Mouse (Mus musculus) liver, adult 2 months (tissue): ENCODE data around the gene Vps13d. TPM values are rescaled to one million over a fixed set of nuclear protein-coding genes. Genes with fewer than 3 reads are reported as not detected.

Experiments
- DNase-seq: peaks from one replicate; pipeline ENCODE4 v3.0.0-alpha.2; 2011; ENCODE audit warnings: low read depth, low spot score; ENCODE audit errors: extremely low read depth
- H3K27ac ChIP-seq: fragments of 200-500 bp; replicated peaks from 2 replicates; pipeline ENCODE4 v1.5.1; 2012; ENCODE audit warnings: low read depth, mild to moderate bottlenecking, control low read depth, inconsistent platforms, low read length; ENCODE audit not compliant: insufficient read depth
- H3K27me3 ChIP-seq: fragments of 200-500 bp; 2 replicates; pipeline ENCODE4 v1.6.1; 2012; ENCODE audit warnings: mild to moderate bottlenecking, moderate library complexity, low read length, inconsistent platforms; ENCODE audit not compliant: control insufficient read depth, insufficient read depth
- H3K36me3 ChIP-seq: fragments of 200-500 bp; 2 replicates; pipeline ENCODE4 v1.6.1; 2012; ENCODE audit warnings: low read length, inconsistent platforms; ENCODE audit not compliant: control insufficient read depth, insufficient read depth
- H3K4me1 ChIP-seq: fragments of 200-500 bp; 2 replicates; pipeline ENCODE4 v1.6.1; 2011; ENCODE audit warnings: low read length; ENCODE audit not compliant: control insufficient read depth, insufficient read depth
- H3K4me3 ChIP-seq: fragments of 200-500 bp; 2 replicates; pipeline ENCODE4 v1.5.1; 2011; ENCODE audit warnings: low read depth, mild to moderate bottlenecking, control low read depth, low read length, moderate library complexity; ENCODE audit not compliant: insufficient read depth
- H3K79me2 ChIP-seq: fragments of 200-500 bp; 2 replicates; pipeline ENCODE4 v1.6.1; 2012; ENCODE audit warnings: inconsistent platforms, mild to moderate bottlenecking, low read length, moderate library complexity; ENCODE audit not compliant: control insufficient read depth, insufficient read depth
- H3K9ac ChIP-seq: fragments of 200-500 bp; 2 replicates; pipeline ENCODE4 v1.6.1; 2012; ENCODE audit warnings: low read depth, mild to moderate bottlenecking, control low read depth, inconsistent platforms, low read length
- CTCF ChIP-seq: fragments of 200-500 bp; IDR thresholded peaks from 2 replicates; pipeline ENCODE4 v1.5.1; 2011; ENCODE audit warnings: low read depth, low read length, control low read depth
- POLR2A ChIP-seq: fragments of 200-500 bp; IDR thresholded peaks from 2 replicates; pipeline ENCODE4 v1.6.1; 2011; ENCODE audit warnings: low read length, control low read depth; ENCODE audit not compliant: insufficient read depth; ENCODE audit errors: extremely low read depth
- WGBS: fragments of 180-500 bp; shearing (Covaris S2); methylation state at CpG from one replicate; pipeline ENCODE4 v1.1.7; 2018; 5-methylcytosine and 5-hydroxymethylcytosine counted together
- polyA plus RNA-seq: library from polyadenylated mRNA; depleted of rRNA; stranded (reverse); fragments of >200 nt; gene quantifications from 2 replicates; pipeline ENCODE4 v1.2.3, GENCODE M21; 2012
- total RNA-seq: library from RNA; depleted of rRNA; stranded (reverse); fragments of >200 nt; gene quantifications from 2 replicates; pipeline ENCODE4 v1.2.3, GENCODE M21; 2014

Vps13d gene
- total and polyA plus RNA-seq, 2 experiments: 11.6 to 32.4 TPM

DNA sequence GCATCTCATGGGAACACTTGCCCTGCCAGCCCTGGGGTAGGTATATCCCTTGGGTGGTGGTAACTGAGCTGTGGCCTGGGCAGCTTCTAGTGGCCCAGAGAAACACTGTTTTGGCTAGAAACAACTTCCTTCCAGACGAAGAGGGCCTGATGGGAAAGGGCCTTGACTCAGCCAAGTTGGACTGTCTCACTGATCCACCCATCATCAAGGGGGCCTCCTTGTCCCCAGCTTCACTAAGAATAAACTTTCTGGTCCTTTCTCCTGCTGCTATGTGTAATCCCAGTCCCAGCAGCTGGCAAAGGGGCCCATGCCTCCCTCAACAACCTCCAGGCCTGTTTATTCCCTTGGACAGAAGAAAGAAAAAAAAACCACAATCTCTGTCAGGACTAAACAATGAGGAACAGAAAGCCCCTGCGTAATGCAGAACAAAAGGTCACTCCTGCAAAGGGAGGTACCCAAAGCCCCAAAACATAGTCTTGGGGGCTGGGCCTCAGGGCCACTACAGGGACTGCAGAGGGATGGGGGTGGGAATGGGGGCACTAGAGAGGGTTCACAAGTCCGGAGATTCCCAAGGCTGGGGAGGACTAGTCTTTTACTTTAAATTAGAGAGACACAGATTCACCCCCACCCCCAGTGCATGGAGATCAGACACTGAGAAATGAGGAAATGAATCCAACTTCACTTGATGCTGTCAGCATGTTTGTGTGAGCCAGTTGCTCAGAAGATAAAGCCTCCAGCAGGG is 38.9 kb upstream of the Vps13d start:
- Histone ChIP-seq H3K36me3 (peaks cover 6% of the 10 kb centered on the region; the same call in 1 of the 2 replicates), H3K4me3 (no peak overlapping the region), H3K9ac (no peak overlapping the region), H3K27ac (peak overlapping the region; percentile 25), H3K79me2 (peaks cover 49% of the 10 kb centered on the region), H3K4me1 (peaks cover 25% of the 10 kb centered on the region), H3K27me3 (no peaks in the 10 kb centered on the region)
- DNase-seq: no peak
- no peak for TF ChIP-seq POLR2A
- no peak for TF ChIP-seq CTCF
- WGBS: 69% methylated on average over 3 of the region's 3 CpGs

GRCm38 (mm10) chr4:145231732-145232131 is 36.9 kb upstream of the Vps13d start:
- Histone ChIP-seq H3K9ac (no peak overlapping the region), H3K27me3 (no peaks in the 10 kb centered on the region), H3K36me3 (peaks cover 11% of the 10 kb centered on the region; the same call in 1 of the 2 replicates), H3K27ac (no peak overlapping the region), H3K4me3 (no peak overlapping the region), H3K4me1 (peaks cover 19% of the 10 kb centered on the region), H3K79me2 (peaks cover 35% of the 10 kb centered on the region)
- TF ChIP-seq CTCF: no peak
- no peak for TF ChIP-seq POLR2A
- peak; percentile 33 for DNase-seq
- WGBS: 79% methylated on average over 5 of the region's 5 CpGs

DNA sequence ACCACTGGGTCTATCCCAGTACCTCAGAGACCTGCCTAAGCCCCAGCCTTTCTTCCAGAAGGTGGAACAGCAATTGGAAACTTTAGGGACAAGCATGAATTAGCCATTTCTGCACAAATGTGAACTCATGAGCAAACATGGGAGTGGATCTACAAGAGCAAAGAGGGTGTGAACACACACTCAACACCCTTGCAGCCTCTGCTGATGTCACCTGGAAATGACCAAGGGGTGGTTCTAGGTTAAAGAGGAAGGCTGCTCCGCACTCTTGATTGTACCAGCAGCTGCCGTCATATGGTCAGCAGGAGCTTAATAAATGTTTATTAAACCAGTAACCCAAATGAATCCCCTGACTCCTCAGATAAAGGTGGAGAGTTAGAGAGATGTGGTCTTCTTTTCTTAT is 35.8 kb upstream of the Vps13d start:
- peaks cover 17% of the 10 kb centered on the region for H3K4me1 ChIP-seq

GRCm38 (mm10) chr4:145229524-145230163 is 34.8 kb upstream of the Vps13d start:
- H3K27ac ChIP-seq: no peak overlapping the region; the same call in 1 of the 2 replicates
- 71% methylated on average over 5 of the region's 5 CpGs for WGBS
- H3K27me3 ChIP-seq: no peaks in the 10 kb centered on the region
- no peak overlapping the region for H3K9ac ChIP-seq
- peaks cover 17% of the 10 kb centered on the region for H3K4me1 ChIP-seq
- H3K79me2 ChIP-seq: peaks cover 20% of the 10 kb centered on the region; the same call in 1 of the 2 replicates
- peaks cover 19% of the 10 kb centered on the region; the same call in 1 of the 2 replicates for H3K36me3 ChIP-seq
- H3K4me3 ChIP-seq: no peak overlapping the region
- DNase-seq: peak; percentile 52
- no peak for TF ChIP-seq POLR2A
- no peak for TF ChIP-seq CTCF

More for the DNA sequence above, 35.8 kb upstream of the Vps13d start:
- Histone ChIP-seq H3K9ac (no peak overlapping the region), H3K27me3 (no peaks in the 10 kb centered on the region), H3K79me2 (peaks cover 26% of the 10 kb centered on the region), H3K36me3 (peaks cover 13% of the 10 kb centered on the region; the same call in 1 of the 2 replicates), H3K27ac (no peak overlapping the region), H3K4me3 (no peak overlapping the region)
- DNase-seq: no peak
- WGBS: 91% methylated on average over 2 of the region's 2 CpGs
- TF ChIP-seq CTCF: no peak
- TF ChIP-seq POLR2A: no peak

- Histone ChIP-seq H3K27me3 (no peaks in the 10 kb centered on the region), H3K27ac (no peak overlapping the region), H3K4me3 (no peak overlapping the region), H3K9ac (no peak overlapping the region), H3K4me1 (peaks cover 17% of the 10 kb centered on the region), H3K36me3 (peaks cover 22% of the 10 kb centered on the region; the same call in 1 of the 2 replicates), H3K79me2 (peaks cover 20% of the 10 kb centered on the region; the same call in 1 of the 2 replicates)
- 84% methylated on average over 6 of the region's 6 CpGs for WGBS
- DNase-seq: no peak
- TF ChIP-seq CTCF (no peak), POLR2A (no peak)
Measured at GRCm38 (mm10) chr4:145229051-145229450, 34.2 kb upstream of the Vps13d start.
